Mouse (Mus musculus): Measurements from ENCODE around the gene Macrod2.

DNA sequence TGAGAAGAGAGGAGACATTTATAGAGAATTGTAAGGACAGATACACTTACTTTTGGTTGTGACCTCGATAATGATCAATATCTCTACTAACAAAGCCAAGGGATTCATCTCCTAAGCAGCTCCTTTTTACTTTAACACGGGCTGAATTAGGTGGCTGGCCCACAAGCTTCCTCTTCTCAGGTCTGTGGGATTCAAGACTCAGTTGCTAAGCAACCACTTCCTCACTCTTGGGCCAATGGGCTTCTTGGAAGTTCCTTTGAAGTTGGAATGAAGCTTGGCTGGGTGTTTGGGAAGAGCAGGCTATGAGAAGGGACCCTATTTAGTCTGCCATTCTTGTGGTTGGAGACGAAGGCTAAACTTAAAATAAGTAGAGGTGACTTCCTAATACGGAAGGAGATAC, 5.6 kb upstream of the Macrod2 start, which contains the start of gene Sel1l2:
- no peak for TF ChIP-seq CTCF (IDR thresholded peaks at IDR 0.05; ENCODE audit: low read depth)
- TF ChIP-seq EP300 (optimal IDR thresholded peaks at IDR 0.05) = no peak

Data from stomach, postnatal 0 days (tissue).